Mouse (Mus musculus): ENCODE measurements around the gene BC034090.

BC034090 gene

DNA sequence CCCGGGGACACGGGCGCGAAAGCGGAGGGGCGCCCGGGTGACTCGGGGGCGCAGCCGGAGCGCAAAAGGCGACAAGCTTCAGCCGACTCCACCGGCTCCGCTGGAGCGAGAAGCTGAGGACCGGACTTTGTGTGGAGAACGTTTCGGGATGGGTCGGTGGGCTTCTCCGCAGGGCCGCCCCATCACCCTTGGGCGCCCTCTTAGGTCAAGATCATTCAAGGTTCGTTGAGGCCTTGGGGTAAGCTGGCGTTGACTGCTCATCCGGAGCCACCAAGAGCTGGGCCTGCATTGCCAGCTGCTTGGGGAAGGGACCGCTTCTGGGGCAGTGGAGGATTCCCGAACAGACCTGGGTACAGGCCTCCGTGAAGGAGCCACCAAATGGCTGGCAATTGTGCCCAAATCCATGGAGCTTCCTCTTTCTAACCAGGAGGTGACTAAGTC lies 547 bp upstream of the BC034090 start:
- DNase-seq (ENCODE audit: low spot score in 2 of 2), result no peak

DNA sequence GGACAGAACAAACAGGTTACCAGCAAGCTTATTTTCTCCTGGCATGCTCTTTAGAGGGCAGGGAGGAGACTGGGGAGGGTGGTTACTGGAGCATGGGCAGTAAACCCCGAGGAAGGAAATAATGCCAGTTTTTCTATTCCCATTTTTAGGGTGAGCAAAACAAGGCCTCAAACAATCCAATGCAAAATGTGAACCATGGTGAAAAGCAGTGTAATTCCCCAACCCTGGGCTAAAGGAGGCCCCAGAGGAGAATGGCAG lies 1.8 kb downstream of the BC034090 start:
- no peak for DNase-seq (ENCODE audit: low spot score in 2 of 2)

DNA sequence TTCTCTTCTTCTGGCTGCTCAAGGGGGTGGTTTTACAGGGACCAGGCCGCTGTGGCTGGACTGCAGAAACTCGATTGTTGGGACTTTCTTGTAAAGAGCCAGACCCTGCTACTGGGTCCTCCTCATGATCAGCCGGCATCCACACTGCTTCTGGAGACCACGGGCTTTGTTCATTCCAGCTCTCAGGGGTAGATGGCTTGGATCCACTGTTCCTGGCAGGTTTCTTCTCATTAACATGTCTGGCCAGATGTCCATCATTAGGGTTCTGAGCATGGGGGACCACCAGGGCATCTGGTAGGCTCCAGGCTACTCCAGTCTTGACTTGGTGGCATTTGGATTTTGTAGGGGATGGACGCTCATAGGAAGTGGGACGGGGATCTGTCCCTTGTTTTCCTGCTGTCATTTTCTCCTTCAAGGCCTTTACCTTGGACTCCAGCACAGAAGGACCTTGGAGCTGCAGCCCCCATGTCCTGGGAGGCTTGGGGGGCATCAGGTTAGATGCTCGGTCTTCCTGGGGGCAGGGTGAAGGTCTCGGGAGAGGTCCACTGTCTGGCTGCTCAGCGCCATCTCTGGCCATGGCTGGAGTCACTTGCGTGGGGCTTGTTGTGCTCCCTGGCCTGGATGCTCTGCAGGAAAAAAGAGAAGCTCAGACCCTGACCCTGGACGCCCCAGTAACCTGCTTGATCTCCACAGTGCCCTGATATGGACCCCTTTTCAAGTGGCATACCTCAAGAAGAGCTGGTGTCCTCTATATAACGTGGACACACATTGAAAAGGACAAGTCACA lies 2.4 kb downstream of the BC034090 start:
- DNase-seq (ENCODE audit: low spot score in 2 of 2), result no peak

DNA sequence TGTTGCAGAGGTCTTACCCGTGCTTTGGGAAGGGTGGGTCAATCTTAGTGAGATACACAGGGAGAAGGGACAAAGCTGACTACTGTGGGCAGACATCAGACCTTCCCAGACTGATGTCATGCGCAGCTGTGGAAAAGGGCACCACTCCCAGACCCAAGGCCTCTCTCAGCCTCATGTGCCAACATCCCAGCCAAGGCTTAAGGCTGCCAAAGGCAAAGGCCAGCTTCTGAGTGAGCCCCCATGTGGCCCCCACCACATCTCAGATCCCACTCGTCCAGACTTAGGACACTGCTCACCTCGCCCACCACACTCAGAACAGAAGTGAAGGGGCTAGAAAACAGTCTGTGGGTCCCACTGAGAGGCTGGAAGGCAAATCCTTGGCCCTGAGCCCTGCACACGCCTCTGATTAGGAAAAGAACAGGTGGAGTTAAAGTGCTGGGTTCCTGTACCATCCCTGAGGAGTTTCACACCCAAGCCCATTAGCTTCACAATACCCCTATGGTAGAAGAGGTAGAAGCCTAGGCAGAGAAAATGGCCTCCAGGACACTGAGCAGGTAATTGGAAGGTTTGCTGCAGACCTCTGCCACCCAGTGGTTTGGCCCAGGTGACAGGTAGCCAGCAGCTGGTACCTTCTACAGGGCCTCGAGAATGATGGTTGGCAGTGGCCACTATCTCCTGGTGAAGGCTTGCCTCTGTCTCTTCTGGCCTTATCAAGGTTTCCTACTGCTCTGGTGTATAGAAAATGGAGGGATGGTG lies 4.1 kb downstream of the BC034090 start:
- no peak for DNase-seq (ENCODE audit: low spot score in 2 of 2)

DNA sequence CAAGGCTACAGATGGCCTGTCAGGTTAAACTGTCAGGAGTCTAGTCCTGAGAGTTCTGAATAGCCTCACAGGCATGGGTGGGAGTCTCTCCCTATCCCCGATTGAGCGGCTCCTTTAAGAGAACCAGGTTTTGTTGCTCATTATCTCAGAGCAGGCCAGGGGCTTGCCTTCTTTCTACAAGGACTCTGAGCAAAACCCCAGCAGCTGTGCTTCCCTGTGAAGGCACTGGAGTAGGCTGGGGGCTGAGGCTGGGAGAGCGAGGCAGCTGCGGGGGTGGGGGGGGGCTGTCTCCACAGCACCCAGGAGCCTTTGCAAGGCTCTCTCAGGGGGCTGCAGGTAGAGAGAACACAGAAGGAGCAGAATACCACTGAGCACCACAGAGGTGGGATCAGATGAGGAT lies 5.1 kb downstream of the BC034090 start:
- no peak for DNase-seq (ENCODE audit: low spot score in 2 of 2)

DNA sequence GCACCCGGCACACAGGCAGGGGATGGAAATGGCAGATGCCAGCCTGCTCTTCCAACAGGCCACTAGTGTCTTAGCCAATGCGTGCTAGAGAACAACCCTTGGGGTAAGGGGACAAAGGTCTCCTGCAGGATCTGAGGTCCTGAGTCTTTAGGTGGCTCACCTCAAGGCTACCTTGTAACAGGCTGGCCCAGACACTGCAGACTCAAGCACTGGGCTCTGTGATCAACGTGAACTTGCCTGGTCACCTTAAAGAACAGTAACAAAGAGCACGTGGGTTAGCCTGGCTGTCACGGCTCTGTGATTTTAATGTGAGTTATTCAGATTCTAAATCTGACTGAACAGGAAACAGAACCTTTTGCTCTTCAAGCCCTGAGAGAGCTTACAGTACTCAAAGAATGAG lies 6.1 kb downstream of the BC034090 start:
- DNase-seq (ENCODE audit: low spot score in 2 of 2), result no peak

DNA sequence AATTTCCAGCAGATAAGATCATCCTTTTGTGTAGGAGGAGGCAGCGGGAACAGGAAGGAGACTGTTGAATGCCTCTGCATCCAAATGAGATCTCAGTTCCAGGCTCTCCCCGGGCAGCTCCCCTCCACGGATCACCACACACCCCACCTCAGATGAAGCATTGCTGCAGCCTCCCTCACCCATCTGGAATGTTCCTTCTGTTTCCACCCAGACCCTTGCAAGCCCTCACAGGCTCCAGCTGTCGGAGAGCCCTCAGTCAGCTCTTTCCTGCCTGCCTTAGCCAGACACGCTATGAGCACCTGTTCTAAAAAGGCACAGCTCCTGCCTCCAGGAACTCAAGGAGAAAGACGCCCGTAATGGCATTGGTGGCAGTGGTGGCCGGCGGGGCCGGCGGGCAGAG lies 6.9 kb downstream of the BC034090 start:
- peak in 1 of 2 experiments; percentile 75 for DNase-seq (ENCODE audit: low spot score in 2 of 2)

DNA sequence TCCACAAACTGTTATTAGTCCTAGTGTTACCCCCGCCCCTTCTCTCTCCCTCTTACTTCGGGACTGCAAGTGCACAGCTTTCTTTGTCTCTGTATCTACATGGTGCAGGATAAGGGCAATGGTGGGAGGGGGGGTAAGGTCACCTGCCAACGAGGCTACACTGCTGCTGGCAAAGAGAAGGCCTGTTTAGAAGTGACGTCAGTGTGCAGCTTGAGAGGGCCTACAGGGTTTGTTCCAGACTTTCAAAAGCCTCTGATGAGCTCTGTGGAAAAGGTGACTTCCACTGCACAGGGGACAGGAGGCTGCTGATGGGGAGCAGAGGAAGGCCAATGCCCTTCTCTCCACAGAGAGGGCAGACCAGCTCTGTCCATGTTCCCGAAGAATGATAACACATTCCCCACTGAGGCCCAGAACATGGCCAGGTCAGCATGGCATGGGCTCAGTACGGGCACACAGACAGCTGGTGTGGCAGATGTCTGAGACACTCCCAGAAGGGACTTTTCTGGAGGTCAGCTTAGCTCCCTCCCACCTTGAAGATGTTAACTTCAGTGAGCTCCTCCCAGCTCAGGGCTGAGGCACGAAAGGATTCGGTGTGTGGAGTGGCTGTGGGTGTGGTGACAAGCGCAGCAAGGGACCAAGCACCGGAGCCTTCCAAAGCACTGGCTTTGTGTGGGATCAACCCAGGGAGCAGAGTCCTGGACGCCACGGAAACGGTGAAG lies 7.8 kb downstream of the BC034090 start:
- no peak for DNase-seq (ENCODE audit: low spot score in 2 of 2)

DNA sequence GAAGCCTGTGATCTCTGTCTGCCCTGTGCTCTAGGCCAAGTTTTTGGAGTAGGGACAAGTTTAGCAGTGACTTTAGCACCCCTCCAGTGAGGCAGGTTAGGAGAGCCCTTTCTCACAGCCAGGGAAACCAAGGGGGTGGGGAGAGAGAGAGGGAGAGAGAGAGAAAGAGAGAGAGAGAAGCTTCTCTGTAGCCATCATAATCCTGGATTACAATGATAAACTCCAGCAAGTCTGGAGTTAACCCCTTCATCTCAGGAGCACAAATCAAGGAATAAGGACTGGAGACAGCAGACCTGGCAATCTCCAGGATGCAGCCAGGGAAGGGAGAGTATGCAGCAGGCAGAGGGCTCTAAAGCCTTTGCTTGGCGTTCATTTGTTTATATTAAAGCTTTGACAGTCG lies 8.6 kb downstream of the BC034090 start:
- DNase-seq (ENCODE audit: low spot score in 2 of 2), result no peak

DNA sequence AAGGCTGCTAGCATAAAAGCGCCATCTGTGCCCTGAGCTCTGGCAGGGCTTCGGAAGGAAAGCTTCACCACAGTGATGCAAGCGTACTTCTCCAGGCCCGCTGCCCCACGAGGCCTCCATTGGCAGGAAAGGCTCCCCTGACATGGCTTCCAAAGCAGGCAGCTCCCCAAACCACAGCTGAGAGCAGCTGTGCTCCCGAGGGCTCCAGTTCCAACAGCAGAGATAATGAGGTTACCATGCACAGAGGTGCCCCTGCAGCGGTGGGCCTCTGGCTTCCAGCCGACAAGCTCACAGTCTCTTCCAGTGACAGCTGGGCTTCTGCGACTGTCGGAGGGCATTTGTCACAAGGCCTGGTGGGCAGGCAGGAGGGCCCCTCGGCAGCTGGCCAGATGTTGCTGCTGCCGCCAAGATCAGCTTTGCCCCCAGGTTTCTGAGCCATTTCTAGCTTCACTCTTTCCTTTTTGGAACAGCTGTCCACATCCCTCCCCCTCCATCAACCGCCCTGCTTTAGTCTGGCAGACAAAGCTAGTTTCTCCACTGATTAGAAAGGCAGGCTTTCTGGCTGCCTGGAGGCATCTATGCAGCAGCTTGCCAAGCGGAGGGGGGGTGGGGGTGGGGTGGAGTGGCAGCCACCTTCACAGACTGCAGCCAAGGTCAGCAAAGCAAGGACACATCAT lies 10.2 kb downstream of the BC034090 start:
- peak; percentile 52 to 77 for DNase-seq (ENCODE audit: low spot score in 2 of 2)

DNA sequence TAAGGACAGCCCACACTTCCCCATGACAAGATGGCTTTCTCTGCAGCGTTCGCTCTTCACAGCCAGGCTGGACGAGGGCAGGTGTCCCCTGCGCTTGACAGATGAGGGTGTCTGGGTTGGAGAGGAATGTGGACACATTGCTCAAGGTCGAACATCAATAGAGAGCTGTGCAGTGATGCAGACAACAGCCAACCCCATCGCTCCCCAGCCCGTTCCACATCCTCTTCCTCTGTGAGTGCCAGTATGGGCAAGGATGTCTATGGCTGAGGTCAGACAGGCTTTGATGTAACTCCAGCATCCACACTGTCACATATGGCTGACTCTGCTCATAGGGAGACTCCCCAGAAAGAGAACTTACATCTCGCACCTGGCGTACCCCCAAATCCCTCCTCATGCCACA lies 10.9 kb downstream of the BC034090 start:
- no peak for DNase-seq (ENCODE audit: low spot score in 2 of 2)

DNA sequence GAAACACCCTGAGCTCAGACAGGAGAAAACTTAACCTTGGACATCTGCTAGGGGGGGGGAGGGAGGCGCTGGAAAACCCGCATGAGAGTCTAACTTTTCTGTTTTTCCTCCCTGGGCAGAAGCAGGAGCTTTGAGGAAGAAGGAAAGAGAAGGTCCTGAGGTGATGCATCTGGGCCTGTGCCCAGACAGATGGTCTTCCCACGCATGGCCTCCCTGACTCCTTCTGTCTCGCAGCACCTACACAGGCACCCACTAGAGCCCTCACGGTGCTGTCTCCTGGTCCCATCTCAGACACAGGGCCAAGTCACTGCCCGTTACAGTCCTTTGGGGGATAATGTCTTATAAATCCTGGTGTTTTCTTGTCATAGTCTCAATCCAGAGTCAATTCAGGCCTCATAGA lies 11.5 kb downstream of the BC034090 start:
- no peak for DNase-seq (ENCODE audit: low spot score in 2 of 2)

DNA sequence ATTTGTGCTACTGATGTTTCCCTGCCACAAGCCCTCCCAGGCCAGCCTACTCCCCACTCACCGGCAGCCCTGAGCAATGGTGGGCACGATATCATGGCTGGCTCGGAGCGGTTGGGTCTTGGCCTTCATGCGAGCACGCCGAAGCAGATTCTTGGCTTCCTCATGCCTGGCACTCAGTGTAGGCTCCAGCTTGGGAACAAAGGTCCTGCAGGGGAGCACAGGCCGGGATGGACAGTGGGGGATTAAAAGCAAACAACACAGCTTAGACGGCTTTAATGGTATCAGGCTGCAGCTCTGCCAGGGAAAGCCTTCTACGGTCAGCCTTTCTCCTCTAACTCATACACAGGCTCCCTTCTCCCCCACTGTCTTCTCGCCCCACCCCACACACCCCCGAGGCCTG lies 11.9 kb downstream of the BC034090 start:
- DNase-seq (ENCODE audit: low spot score in 2 of 2), result no peak

DNA sequence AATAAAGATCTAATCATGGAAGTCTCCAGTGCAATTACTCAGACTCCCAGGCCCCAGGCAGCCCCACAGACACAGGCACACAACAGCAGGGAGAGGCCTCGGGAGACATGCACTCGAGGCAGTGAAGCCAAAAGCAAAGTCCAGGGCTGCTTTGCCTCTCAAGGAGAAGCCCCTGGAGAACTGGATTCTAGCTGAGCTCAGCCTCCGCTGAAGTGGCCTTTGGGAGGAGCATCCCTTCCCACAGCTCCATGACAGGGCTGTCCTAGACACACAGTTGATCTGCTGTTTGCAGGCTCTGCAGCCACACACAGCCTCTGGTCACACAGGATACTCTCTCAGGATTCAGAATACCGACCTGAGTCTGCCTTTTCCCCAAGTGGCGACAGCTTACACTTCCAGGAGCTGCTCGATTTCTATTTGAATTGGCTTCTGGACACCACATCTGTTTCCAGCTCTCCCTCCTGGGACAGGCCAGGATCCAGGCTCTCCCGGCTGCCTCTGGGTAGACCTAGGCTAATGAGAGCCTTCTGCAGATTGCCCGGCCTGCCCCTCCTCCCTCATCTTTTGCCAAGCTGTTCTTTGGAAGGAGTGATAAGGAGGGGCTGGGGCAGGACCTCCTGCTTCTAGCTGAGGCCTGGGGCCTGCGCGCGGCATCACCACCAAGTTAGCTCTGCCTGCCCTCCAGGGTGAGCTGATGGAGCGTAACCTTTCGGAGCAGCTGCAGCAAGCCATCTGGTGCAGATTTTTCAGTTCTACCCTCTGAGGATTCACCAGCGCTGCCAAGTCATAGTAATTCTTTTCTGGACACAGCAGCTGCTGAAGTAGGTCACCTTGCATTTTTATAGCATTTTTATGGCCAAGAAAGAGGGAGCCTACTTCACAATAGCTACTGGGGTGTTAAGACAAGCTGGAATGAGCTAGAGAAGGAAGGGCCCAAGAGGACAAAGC lies 14.5 kb downstream of the BC034090 start:
- DNase-seq (ENCODE audit: low spot score in 2 of 2), result peak in 1 of 2 experiments; percentile 74

DNA sequence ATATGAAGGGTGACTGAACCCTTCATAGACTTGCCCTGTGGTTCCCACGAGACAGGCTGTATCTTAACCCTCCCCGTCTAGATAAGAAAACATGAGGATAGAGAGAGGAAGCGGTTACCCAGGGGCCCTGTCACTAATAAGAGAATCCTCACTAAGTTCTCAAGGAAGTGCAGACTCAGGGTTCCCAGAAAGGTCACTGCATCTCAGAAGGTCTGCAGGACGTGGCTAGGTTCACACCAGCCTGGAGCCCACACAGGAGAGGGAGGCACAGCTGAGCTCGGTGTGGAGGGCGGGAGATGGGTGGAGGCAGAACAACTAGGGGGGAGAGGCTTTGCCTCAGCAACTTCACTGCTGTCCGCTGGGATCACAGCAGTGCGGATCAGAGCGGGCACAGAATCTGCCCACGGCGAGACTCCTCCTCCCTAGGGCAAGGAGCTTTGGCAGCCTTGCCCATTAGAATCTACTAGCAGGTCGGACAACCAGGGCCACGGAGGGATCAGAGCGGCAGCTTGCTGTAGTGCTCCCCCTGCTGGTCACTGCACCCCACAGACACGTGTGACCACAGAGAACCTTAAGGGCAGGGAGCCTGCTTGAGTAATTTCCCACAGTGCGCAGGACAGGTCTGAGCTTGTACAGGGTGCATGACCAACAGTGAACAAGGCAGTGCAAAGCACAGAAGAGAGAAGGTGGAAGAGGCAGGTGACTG lies 20.2 kb downstream of the BC034090 start:
- DNase-seq (ENCODE audit: low spot score in 2 of 2), result peak in 1 of 2 experiments; percentile 75

DNA sequence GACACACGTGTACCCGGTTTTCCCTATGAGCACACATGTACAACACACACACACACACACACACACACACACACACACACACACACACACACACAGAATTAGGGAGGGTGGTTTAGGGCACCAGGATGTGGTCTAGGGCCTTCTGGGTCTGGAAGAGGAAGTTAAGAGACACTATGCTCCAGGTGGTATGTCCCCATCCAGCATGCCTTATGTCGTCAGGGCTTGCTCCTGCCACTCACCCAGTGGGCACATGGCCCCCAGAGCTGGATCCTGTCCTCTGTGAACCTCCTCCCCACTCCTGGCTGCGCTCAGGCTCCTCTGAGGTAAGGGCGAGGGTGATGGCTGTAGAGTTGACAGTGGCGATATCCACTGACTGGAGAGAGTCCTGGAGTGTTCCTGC lies 21.2 kb downstream of the BC034090 start:
- no peak for DNase-seq (ENCODE audit: low spot score in 2 of 2)

DNA sequence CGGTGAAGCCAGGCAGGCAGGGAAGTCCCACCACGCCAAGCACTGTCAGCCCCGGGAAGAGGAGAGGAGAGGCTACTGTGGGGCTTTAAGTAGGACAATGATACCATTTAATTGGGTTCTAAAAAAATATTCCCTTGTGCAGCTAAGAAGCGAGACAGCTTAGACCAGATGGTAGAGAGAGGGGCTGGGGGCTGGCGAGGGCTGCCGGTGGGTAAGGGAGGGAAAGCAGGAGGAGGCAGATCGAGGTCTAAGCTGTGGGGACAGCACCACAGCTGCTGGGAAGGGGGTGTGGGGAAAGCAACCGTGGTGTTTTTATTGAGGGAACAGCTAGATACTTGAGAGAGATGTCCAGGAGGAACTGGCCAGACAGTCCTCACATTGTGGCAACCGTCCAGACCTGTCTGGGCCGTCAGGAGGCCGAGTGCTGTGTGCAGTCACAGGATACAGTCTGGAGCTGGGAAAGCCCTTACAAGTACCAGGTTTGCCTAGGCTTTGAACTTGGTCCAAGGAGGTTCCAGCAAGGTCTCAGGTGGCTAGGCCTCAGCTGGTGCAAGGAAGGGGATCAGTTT lies 22.1 kb downstream of the BC034090 start:
- DNase-seq (ENCODE audit: low spot score in 2 of 2), result no peak

DNA sequence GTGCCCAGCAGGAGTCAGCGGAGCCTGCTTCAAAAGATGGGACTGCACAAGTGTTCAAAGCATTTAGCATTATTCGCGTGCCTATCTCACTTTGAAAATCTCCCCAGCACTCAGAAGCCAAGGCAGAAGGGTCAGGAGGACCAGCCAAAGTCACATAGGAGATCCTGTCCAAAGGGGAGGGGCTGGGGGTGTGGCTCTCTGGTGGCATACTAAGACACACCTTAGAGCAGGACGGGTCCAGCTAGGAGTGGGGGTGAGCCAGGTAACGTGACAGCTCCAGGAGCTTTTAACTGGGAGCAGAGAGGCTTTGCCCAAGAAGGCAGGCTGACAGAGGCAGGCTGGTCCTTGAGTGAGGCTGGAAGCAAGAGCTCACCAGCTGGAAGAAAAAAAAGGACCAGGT lies 25.3 kb downstream of the BC034090 start:
- DNase-seq (ENCODE audit: low spot score in 2 of 2), result no peak

DNA sequence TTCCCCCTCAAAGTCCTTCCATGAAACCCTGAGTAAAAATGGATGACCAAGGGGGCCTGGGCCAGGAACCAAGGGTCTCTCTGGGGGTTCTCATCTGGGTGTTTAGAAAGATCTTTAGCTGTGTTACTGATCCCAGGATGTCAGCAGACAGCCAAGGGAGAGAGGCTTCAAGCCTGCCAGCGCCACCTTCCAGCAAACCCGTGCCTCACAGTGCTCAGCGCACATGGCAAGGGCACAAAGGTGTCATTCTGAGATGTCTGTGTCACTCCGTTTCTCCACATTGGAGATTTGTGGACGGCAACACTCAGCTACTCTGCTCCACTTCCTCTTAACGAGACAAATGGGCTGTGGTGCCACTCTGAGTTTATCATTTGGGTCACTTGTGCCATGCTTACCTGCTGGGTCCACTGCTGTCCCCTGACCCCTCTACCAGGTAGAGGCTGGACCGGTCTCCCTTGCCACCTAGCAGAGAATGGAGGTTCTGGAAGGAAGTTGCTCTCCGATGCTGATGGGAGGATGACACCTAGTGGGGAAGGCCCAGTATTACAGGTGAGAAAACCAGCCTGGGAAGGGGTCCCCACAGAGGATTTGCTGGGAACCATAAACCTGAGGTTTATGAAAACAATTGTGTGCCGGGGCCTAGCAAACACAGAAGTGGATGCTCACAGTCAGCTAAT lies 26.2 kb downstream of the BC034090 start:
- DNase-seq (ENCODE audit: low spot score in 2 of 2), result peak in 1 of 2 experiments; percentile 72

DNA sequence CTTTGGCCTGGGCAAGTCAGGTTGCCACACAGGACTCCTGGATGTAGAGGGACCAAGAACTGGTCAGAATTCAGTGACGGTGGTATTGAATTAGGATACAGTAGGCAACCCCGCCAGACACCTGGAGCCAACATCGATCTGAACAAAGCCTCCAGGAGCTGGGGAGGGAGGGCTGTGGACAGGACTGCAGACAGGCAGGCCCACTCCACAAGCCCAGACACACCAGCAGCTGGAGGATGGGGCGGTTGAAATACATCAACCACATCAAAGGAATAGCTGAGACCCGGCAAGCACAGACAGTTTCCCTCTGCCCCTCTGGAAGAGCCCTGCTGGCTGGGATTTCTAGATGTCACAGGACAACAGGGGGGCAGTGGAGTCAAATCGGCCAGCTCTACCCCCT lies 27.4 kb downstream of the BC034090 start:
- no peak for DNase-seq (ENCODE audit: low spot score in 2 of 2)

Data from left cerebral cortex, adult 9 months (tissue).